Mouse (Mus musculus) B cell, adult 2 months (primary cell): Measurements from ENCODE around the gene Gm20425.
"Not testable (repeated sequence)": the region's sequence is repeated elsewhere in the genome, so short reads cannot be mapped to it uniquely, and the experiment has no call there.

Source experiments
- DNase-seq, 2 experiments: peaks; one replicate each; pipeline ENCODE4 v3.0.0; 2022

The Gm20425 gene

GRCm38 (mm10) chr9:103214281-103214680, 15.8 kb downstream of the Gm20425 start:
- no peak for DNase-seq

- no peak for DNase-seq
Measured at GRCm38 (mm10) chr9:103213631-103214030, 16.5 kb downstream of the Gm20425 start.

GRCm38 (mm10) chr9:103212654-103213420, 17.3 kb downstream of the Gm20425 start:
- no peak for DNase-seq

- no peak for DNase-seq
Measured at GRCm38 (mm10) chr9:103208802-103209423, 21.2 kb downstream of the Gm20425 start.

- DNase-seq, result peak; percentile 85 to 87
Measured at GRCm38 (mm10) chr9:103207846-103208245, 22.3 kb downstream of the Gm20425 start.

GRCm38 (mm10) chr9:103205786-103206185, 24.3 kb downstream of the Gm20425 start:
- no peak for DNase-seq

GRCm38 (mm10) chr9:103201561-103202260, 28.4 kb downstream of the Gm20425 start, which contains the start of gene Srprb:
Srprb (minus strand) TSS chr9:103202137.
- peak; percentile 94 to 96 for DNase-seq

GRCm38 (mm10) chr9:103188416-103188815, 41.7 kb downstream of the Gm20425 start:
- no peak for DNase-seq

- no peak for DNase-seq
Measured at GRCm38 (mm10) chr9:103186747-103187146, 43.4 kb downstream of the Gm20425 start.

GRCm38 (mm10) chr9:103185946-103186345, 44.2 kb downstream of the Gm20425 start:
- no peak for DNase-seq

- no peak for DNase-seq
Measured at GRCm38 (mm10) chr9:103184855-103185254, 45.3 kb downstream of the Gm20425 start.

- no peak for DNase-seq
Measured at GRCm38 (mm10) chr9:103181886-103182285, 48.2 kb downstream of the Gm20425 start.

- DNase-seq, result peak; percentile 69 to 72
Measured at GRCm38 (mm10) chr9:103180807-103181565, 49.1 kb downstream of the Gm20425 start.

GRCm38 (mm10) chr9:103180303-103180702, 49.8 kb downstream of the Gm20425 start:
- DNase-seq, result no peak

- no peak for DNase-seq
Measured at GRCm38 (mm10) chr9:103175692-103176091, 54.4 kb downstream of the Gm20425 start.

- peak; percentile 15 to 17 for DNase-seq
Measured at GRCm38 (mm10) chr9:103174771-103175519, 55.2 kb downstream of the Gm20425 start.

GRCm38 (mm10) chr9:103168771-103169170, 61.3 kb downstream of the Gm20425 start:
- no peak for DNase-seq

- no peak for DNase-seq
Measured at GRCm38 (mm10) chr9:103168046-103168445, 62.1 kb downstream of the Gm20425 start.

GRCm38 (mm10) chr9:103163806-103164205, 66.3 kb downstream of the Gm20425 start:
- DNase-seq, result no peak

GRCm38 (mm10) chr9:103155158-103155557, 74.9 kb downstream of the Gm20425 start:
- not testable (repeated sequence) for DNase-seq

- no peak for DNase-seq
Measured at GRCm38 (mm10) chr9:103154568-103154967, 75.5 kb downstream of the Gm20425 start.

GRCm38 (mm10) chr9:103153286-103153685, 76.8 kb downstream of the Gm20425 start:
- no peak for DNase-seq
